Mouse (Mus musculus): Measurements from ENCODE around the gene Srpk1. TPM values are rescaled to one million over a fixed set of nuclear protein-coding genes. Genes with fewer than 3 reads are reported as not detected.
A peak's percentile ranks its signal among the peaks of the same experiment; 100 is the strongest.

The Srpk1 gene
- polyA plus RNA-seq (2016; fragmentation: Nextera tagmentation; extraction: Ambion mirVana) = 102 and 108 TPM in 2 replicates

GRCm38 (mm10) chr17:28622300-28622759 lies at the start of gene Srpk1:
Srpk1 (minus strand) TSS chr17:28622709.
- Histone ChIP-seq H3K4me1 (replicated peaks) (peaks cover 20% of the 10 kb centered on the region), H3K27me3 (no peaks in the 10 kb centered on the region), H3K4me2 (peak within 1 kb of the TSS; percentile 87), H3K4me3 (replicated peaks) (peak within 1 kb of the TSS; percentile 99), H3K9me3 (no peaks in the 10 kb centered on the region), H3K36me3 (peaks cover 33% of the 10 kb centered on the region), H3K27ac (peak within 1 kb of the TSS; percentile 91), H3K9ac (replicated peaks) (peak within 1 kb of the TSS; percentile 97)
- WGBS = under 1% methylated on average over 39 of the region's 53 CpGs
- ATAC-seq (ENCODE audit: insufficient number of reproducible peaks, insufficient read depth, low FRiP score, low TSS enrichment, low read depth) = peak; percentile 87

DNA sequence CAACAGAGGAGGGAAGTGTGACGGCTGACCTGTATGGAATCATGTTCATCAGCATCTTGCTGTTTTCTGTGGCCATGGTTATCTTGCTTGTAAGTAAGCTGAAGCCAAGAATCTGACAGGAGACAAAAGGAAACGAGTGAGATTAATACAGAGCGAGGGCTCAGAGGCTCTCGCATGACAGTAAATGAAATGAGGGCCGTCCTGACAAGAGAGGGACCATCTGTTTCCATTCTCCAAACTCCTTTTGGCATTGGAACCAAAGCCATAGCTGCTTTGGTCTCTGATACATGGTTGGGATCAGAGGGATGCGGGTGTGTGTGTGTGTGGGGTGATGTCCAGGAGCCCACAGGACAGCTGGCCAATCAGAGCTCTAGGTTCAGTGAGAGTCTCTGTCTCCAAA lies 37.1 kb upstream of the Srpk1 start:
- Histone ChIP-seq H3K4me3 (replicated peaks) (no peak overlapping the region), H3K4me1 (replicated peaks) (no peaks in the 10 kb centered on the region), H3K27ac (no peak overlapping the region), H3K9ac (replicated peaks) (no peak overlapping the region), H3K9me3 (no peaks in the 10 kb centered on the region), H3K4me2 (no peak overlapping the region), H3K36me3 (no peaks in the 10 kb centered on the region), H3K27me3 (no peaks in the 10 kb centered on the region)
- no peak for ATAC-seq (ENCODE audit: insufficient number of reproducible peaks, insufficient read depth, low FRiP score, low TSS enrichment, low read depth)
- WGBS = 74% methylated on average over 6 of the region's 6 CpGs

DNA sequence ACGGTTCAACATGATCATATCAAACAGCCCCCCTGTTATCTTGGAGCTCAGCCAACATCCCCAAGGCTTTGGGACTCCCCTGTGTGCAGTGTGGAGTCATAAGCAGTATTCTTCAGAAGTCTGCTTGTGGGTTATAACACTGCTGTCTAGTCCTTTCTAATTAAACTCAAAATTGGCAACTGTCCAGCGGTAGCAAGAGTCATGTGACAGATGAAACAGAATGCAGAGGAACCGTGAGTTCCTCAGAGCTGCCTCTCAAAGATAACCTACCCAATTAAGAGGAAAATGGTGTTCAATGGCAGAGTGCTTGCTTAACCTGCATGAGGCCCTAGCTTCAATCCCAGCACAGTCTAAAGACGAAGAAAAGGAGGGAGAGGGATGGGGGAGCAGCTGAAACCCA lies 35.4 kb upstream of the Srpk1 start:
- Histone ChIP-seq H3K4me2 (no peak overlapping the region), H3K27me3 (no peaks in the 10 kb centered on the region), H3K9ac (replicated peaks) (no peak overlapping the region), H3K4me3 (replicated peaks) (no peak overlapping the region), H3K36me3 (no peaks in the 10 kb centered on the region), H3K4me1 (replicated peaks) (no peaks in the 10 kb centered on the region), H3K9me3 (no peaks in the 10 kb centered on the region), H3K27ac (no peak overlapping the region)
- WGBS = 52% methylated on average over 4 of the region's 4 CpGs
- no peak for ATAC-seq (ENCODE audit: insufficient number of reproducible peaks, insufficient read depth, low FRiP score, low TSS enrichment, low read depth)

- no peak overlapping the region for H3K4me2 ChIP-seq
- H3K27ac ChIP-seq = no peak overlapping the region
- no peak for ATAC-seq (ENCODE audit: insufficient number of reproducible peaks, insufficient read depth, low FRiP score, low TSS enrichment, low read depth)
- H3K9ac ChIP-seq (replicated peaks) = no peak overlapping the region
- H3K9me3 ChIP-seq = no peaks in the 10 kb centered on the region
- H3K4me1 ChIP-seq (replicated peaks) = no peaks in the 10 kb centered on the region
- H3K4me3 ChIP-seq (replicated peaks) = no peak overlapping the region
- no peaks in the 10 kb centered on the region for H3K27me3 ChIP-seq
- H3K36me3 ChIP-seq = no peaks in the 10 kb centered on the region
- WGBS = 88% methylated on average over 3 of the region's 3 CpGs
Measured at GRCm38 (mm10) chr17:28650268-28650667, 27.8 kb upstream of the Srpk1 start.

DNA sequence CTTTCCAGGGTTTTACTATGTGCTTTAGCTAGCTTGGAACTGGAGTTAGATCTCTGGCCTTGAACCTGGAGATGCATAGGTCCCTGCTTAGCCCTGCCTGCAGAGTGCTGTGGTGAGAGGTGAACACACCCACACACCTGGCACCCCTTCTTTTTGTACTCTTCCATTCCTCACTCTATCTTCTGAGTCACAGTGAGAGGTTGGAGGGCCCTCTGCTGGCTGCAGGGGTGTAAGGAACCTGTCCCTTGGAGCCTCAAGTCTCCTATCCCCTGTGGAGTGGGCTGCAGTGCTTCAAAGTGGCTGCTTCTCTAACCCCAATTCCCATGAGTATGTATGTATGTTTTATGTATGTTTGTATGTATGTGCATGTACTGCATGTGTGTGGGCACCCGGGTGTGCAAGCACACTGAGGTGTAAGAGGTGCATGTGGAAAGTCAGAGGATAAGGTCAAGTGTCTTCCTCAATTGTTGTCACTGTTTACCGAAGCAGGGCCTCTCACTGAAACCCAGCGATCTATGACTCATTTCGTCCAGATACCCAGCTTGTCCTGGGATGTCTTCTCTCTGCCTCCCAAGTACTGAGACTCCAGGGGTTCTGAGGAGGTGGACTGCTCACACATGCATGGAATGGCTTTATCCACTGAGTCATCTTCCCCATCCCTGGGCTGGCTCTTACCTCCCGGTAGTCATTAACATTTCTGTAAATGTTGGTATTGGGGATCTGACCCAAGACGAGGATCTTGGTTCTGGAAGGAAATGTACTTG lies 26.3 kb upstream of the Srpk1 start:
- no peak for ATAC-seq (ENCODE audit: insufficient number of reproducible peaks, insufficient read depth, low FRiP score, low TSS enrichment, low read depth)
- 54% methylated on average over 6 of the region's 6 CpGs for WGBS
- H3K36me3 ChIP-seq = no peaks in the 10 kb centered on the region
- H3K9ac ChIP-seq (replicated peaks) = no peak overlapping the region
- no peaks in the 10 kb centered on the region for H3K27me3 ChIP-seq
- no peak overlapping the region for H3K4me3 ChIP-seq (replicated peaks)
- no peak overlapping the region for H3K27ac ChIP-seq
- H3K4me1 ChIP-seq (replicated peaks) = no peaks in the 10 kb centered on the region
- no peaks in the 10 kb centered on the region for H3K9me3 ChIP-seq
- no peak overlapping the region for H3K4me2 ChIP-seq

GRCm38 (mm10) chr17:28646221-28646620 lies 23.7 kb upstream of the Srpk1 start:
- 60% methylated on average over 3 of the region's 3 CpGs for WGBS
- Histone ChIP-seq H3K9ac (replicated peaks) (no peak overlapping the region), H3K4me1 (replicated peaks) (peaks cover 11% of the 10 kb centered on the region), H3K4me2 (no peak overlapping the region), H3K27me3 (no peaks in the 10 kb centered on the region), H3K9me3 (no peaks in the 10 kb centered on the region), H3K36me3 (no peaks in the 10 kb centered on the region), H3K4me3 (replicated peaks) (no peak overlapping the region), H3K27ac (no peak overlapping the region)
- no peak for ATAC-seq (ENCODE audit: insufficient number of reproducible peaks, insufficient read depth, low FRiP score, low TSS enrichment, low read depth)

- H3K27me3 ChIP-seq = no peaks in the 10 kb centered on the region
- peaks cover 11% of the 10 kb centered on the region for H3K4me1 ChIP-seq (replicated peaks)
- no peak for ATAC-seq (ENCODE audit: insufficient number of reproducible peaks, insufficient read depth, low FRiP score, low TSS enrichment, low read depth)
- H3K36me3 ChIP-seq = no peaks in the 10 kb centered on the region
- no peak overlapping the region for H3K27ac ChIP-seq
- no peak overlapping the region for H3K9ac ChIP-seq (replicated peaks)
- no peaks in the 10 kb centered on the region for H3K9me3 ChIP-seq
- no peak overlapping the region for H3K4me2 ChIP-seq
- no peak overlapping the region for H3K4me3 ChIP-seq (replicated peaks)
- 59% methylated on average over 4 of the region's 4 CpGs for WGBS
Measured at GRCm38 (mm10) chr17:28644112-28644511, 21.6 kb upstream of the Srpk1 start.

DNA sequence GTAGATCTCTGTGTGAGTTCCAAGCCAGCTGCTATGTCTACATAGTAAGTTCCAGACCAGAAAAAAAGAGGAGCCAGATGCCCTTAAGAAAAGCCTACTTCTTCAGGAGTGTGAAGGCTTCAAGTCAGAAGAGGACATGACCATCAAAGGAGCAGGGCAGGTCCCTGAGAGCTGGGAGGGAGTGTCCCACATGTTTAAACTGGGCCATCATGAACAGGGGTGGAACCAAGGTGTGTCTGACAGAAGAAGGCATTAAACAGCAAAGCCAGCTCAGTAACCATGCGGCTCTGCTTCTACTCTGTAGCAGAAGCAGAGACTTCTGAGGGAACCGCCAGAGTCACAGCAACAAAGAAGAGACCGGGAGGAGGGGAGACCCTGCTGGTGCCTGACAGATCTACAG lies 21.2 kb upstream of the Srpk1 start:
- no peak for ATAC-seq (ENCODE audit: insufficient number of reproducible peaks, insufficient read depth, low FRiP score, low TSS enrichment, low read depth)
- Histone ChIP-seq H3K36me3 (no peaks in the 10 kb centered on the region), H3K4me2 (no peak overlapping the region), H3K9ac (replicated peaks) (no peak overlapping the region), H3K4me1 (replicated peaks) (peaks cover 11% of the 10 kb centered on the region), H3K27ac (no peak overlapping the region), H3K9me3 (no peaks in the 10 kb centered on the region), H3K27me3 (no peaks in the 10 kb centered on the region), H3K4me3 (replicated peaks) (no peak overlapping the region)
- whole genome bisulfite sequencing = 44% methylated on average over 3 of the region's 3 CpGs

- no peak overlapping the region for H3K27ac ChIP-seq
- H3K27me3 ChIP-seq = no peaks in the 10 kb centered on the region
- no peaks in the 10 kb centered on the region for H3K9me3 ChIP-seq
- no peak overlapping the region for H3K9ac ChIP-seq (replicated peaks)
- ATAC-seq (ENCODE audit: insufficient number of reproducible peaks, insufficient read depth, low FRiP score, low TSS enrichment, low read depth) = no peak
- no peaks in the 10 kb centered on the region for H3K36me3 ChIP-seq
- peaks cover 11% of the 10 kb centered on the region for H3K4me1 ChIP-seq (replicated peaks)
- no peak overlapping the region for H3K4me2 ChIP-seq
- no peak overlapping the region for H3K4me3 ChIP-seq (replicated peaks)
- WGBS = 90% methylated on average over 3 of the region's 3 CpGs
Measured at GRCm38 (mm10) chr17:28640113-28640512, 17.6 kb upstream of the Srpk1 start.

- H3K27me3 ChIP-seq = no peaks in the 10 kb centered on the region
- peaks cover 8% of the 10 kb centered on the region for H3K4me1 ChIP-seq (replicated peaks)
- no peak for ATAC-seq (ENCODE audit: insufficient number of reproducible peaks, insufficient read depth, low FRiP score, low TSS enrichment, low read depth)
- H3K4me2 ChIP-seq = no peak overlapping the region
- no peak overlapping the region for H3K4me3 ChIP-seq (replicated peaks)
- H3K9me3 ChIP-seq = no peaks in the 10 kb centered on the region
- H3K27ac ChIP-seq = no peak overlapping the region
- H3K36me3 ChIP-seq = no peaks in the 10 kb centered on the region
- H3K9ac ChIP-seq (replicated peaks) = no peak overlapping the region
- 88% methylated on average over 7 of the region's 7 CpGs for WGBS
Measured at GRCm38 (mm10) chr17:28637711-28638690, 15.5 kb upstream of the Srpk1 start.

GRCm38 (mm10) chr17:28635842-28636241 lies 13.3 kb upstream of the Srpk1 start:
- Histone ChIP-seq H3K36me3 (no peaks in the 10 kb centered on the region), H3K27me3 (no peaks in the 10 kb centered on the region), H3K4me3 (replicated peaks) (no peak overlapping the region), H3K27ac (no peak overlapping the region), H3K4me1 (replicated peaks) (no peaks in the 10 kb centered on the region), H3K9me3 (no peaks in the 10 kb centered on the region), H3K9ac (replicated peaks) (no peak overlapping the region), H3K4me2 (no peak overlapping the region)
- WGBS = 83% methylated on average over 5 of the region's 5 CpGs
- no peak for ATAC-seq (ENCODE audit: insufficient number of reproducible peaks, insufficient read depth, low FRiP score, low TSS enrichment, low read depth)
